Mouse (Mus musculus): ENCODE data around the gene Gm20431. TPM values are rescaled to one million over a fixed set of nuclear protein-coding genes. Genes with fewer than 3 reads are reported as not detected.

Gene Gm20431
- polyA plus RNA-seq, 1 experiment from 2014 or later = 8.8 TPM

- Histone ChIP-seq H3K4me1 (replicated peaks; ENCODE audit: control insufficient read depth, insufficient read depth, low read length) (no peaks in the 10 kb centered on the region; the same call in 1 of the 2 replicates), H3K36me3 (ENCODE audit: control insufficient read depth, insufficient read depth) (no peaks in the 10 kb centered on the region), H3K9me3 (ENCODE audit: control insufficient read depth) (no peaks in the 10 kb centered on the region), H3K4me2 (replicated peaks; ENCODE audit: low read depth) (no peak overlapping the region), H3K27ac (ENCODE audit: low read depth, low read length) (no peak overlapping the region), H3K4me3 (ENCODE audit: low read depth, low read length) (no peak overlapping the region), H3K27me3 (replicated peaks; ENCODE audit: control insufficient read depth, insufficient read depth, low read length) (0 out of 2 replicates have a peak, but pooled peaks cover 8% of the 10 kb centered on the region), H3K9ac (ENCODE audit: low read depth, low read length) (no peak overlapping the region)
- ATAC-seq = 0 out of 2 replicates have a peak, but pooled peaks have one; percentile 18
- 56% methylated on average over 12 of the region's 12 CpGs for WGBS
- TF ChIP-seq CTCF (IDR thresholded peaks at IDR 0.05; ENCODE audit: low read depth) = no peak
These were observed 97.6 kb downstream of the Gm20431 start for GRCm38 (mm10) chr2:167563703-167564102.

GRCm38 (mm10) chr2:167563035-167563434 is 98.3 kb downstream of the Gm20431 start:
- Histone ChIP-seq H3K27me3 (replicated peaks; ENCODE audit: control insufficient read depth, insufficient read depth, low read length) (peaks cover 8% of the 10 kb centered on the region; the same call in 1 of the 2 replicates), H3K4me2 (replicated peaks; ENCODE audit: low read depth) (no peak overlapping the region), H3K27ac (ENCODE audit: low read depth, low read length) (no peak overlapping the region), H3K9me3 (ENCODE audit: control insufficient read depth) (no peaks in the 10 kb centered on the region), H3K4me3 (ENCODE audit: low read depth, low read length) (no peak overlapping the region), H3K36me3 (ENCODE audit: control insufficient read depth, insufficient read depth) (no peaks in the 10 kb centered on the region), H3K9ac (ENCODE audit: low read depth, low read length) (no peak overlapping the region), H3K4me1 (replicated peaks; ENCODE audit: control insufficient read depth, insufficient read depth, low read length) (no peaks in the 10 kb centered on the region; the same call in 1 of the 2 replicates)
- no peak for TF ChIP-seq CTCF (IDR thresholded peaks at IDR 0.05; ENCODE audit: low read depth)
- no peak for ATAC-seq
- 69% methylated on average over 5 of the region's 5 CpGs for WGBS

GRCm38 (mm10) chr2:167562101-167562500 is 99.2 kb downstream of the Gm20431 start:
- WGBS = 38% methylated on average over 8 of the region's 8 CpGs
- Histone ChIP-seq H3K4me3 (ENCODE audit: low read depth, low read length) (no peak overlapping the region), H3K27ac (ENCODE audit: low read depth, low read length) (no peak overlapping the region), H3K9ac (ENCODE audit: low read depth, low read length) (no peak overlapping the region), H3K36me3 (ENCODE audit: control insufficient read depth, insufficient read depth) (no peaks in the 10 kb centered on the region), H3K4me1 (replicated peaks; ENCODE audit: control insufficient read depth, insufficient read depth, low read length) (no peaks in the 10 kb centered on the region; the same call in 1 of the 2 replicates), H3K4me2 (replicated peaks; ENCODE audit: low read depth) (no peak overlapping the region), H3K27me3 (replicated peaks; ENCODE audit: control insufficient read depth, insufficient read depth, low read length) (peaks cover 8% of the 10 kb centered on the region; the same call in 1 of the 2 replicates), H3K9me3 (ENCODE audit: control insufficient read depth) (no peaks in the 10 kb centered on the region)
- no peak for ATAC-seq
- no peak for TF ChIP-seq CTCF (IDR thresholded peaks at IDR 0.05; ENCODE audit: low read depth)

GRCm38 (mm10) chr2:167559413-167559812 is 101.9 kb downstream of the Gm20431 start:
- H3K4me1 ChIP-seq (replicated peaks; ENCODE audit: control insufficient read depth, insufficient read depth, low read length) = no peaks in the 10 kb centered on the region
- no peak overlapping the region for H3K4me3 ChIP-seq (ENCODE audit: low read depth, low read length)
- H3K27ac ChIP-seq (ENCODE audit: low read depth, low read length) = no peak overlapping the region
- no peak for TF ChIP-seq CTCF (IDR thresholded peaks at IDR 0.05; ENCODE audit: low read depth)
- no peaks in the 10 kb centered on the region for H3K36me3 ChIP-seq (ENCODE audit: control insufficient read depth, insufficient read depth)
- H3K9ac ChIP-seq (ENCODE audit: low read depth, low read length) = no peak overlapping the region
- H3K9me3 ChIP-seq (ENCODE audit: control insufficient read depth) = no peaks in the 10 kb centered on the region
- peak overlapping the region; percentile 37 for H3K4me2 ChIP-seq (replicated peaks; ENCODE audit: low read depth)
- H3K27me3 ChIP-seq (replicated peaks; ENCODE audit: control insufficient read depth, insufficient read depth, low read length) = peaks cover 8% of the 10 kb centered on the region; the same call in 1 of the 2 replicates
- 28% methylated on average over 27 of the region's 27 CpGs for WGBS
- ATAC-seq = no peak

Small RNA genes lying within 50 kb of the gene (microRNA-seq; reads per million reads assigned to microRNA genes)
- gene Gm22355 = not detected

Other genes starting within 250 kb of the Gm20431 start
- 14.9 and 15.7 TPM in 2 replicates for gene Slc9a8, start 239.8 kb downstream of the Gm20431 start, polyA plus RNA-seq (2015; fragmentation: Nextera tagmentation; extraction: Ambion mirVana)
- 62.2 and 64.8 TPM in 2 replicates for gene Rnf114, start 168.9 kb downstream of the Gm20431 start, polyA plus RNA-seq (2015; fragmentation: Nextera tagmentation; extraction: Ambion mirVana)
- 11.5 and 13.5 TPM in 2 replicates for gene Spata2, start 168.6 kb downstream of the Gm20431 start, polyA plus RNA-seq (2015; fragmentation: Nextera tagmentation; extraction: Ambion mirVana)
- gene Snai1, start 123.3 kb downstream of the Gm20431 start, polyA plus RNA-seq (2015; fragmentation: Nextera tagmentation; extraction: Ambion mirVana) = 5.4 and 8.0 TPM in 2 replicates
- 173 and 174 TPM in 2 replicates for gene Ube2v1, start 29.4 kb downstream of the Gm20431 start, polyA plus RNA-seq (2015; fragmentation: Nextera tagmentation; extraction: Ambion mirVana)
- gene Cebpb, start 27.4 kb upstream of the Gm20431 start, polyA plus RNA-seq (2015; fragmentation: Nextera tagmentation; extraction: Ambion mirVana) = 49.8 and 52.6 TPM in 2 replicates
- 25.0 and 26.8 TPM in 2 replicates for gene Tmem189, start 28.3 kb upstream of the Gm20431 start, polyA plus RNA-seq (2015; fragmentation: Nextera tagmentation; extraction: Ambion mirVana)